Mouse (Mus musculus): ENCODE results near the gene Grcc10. TPM values are rescaled to one million over a fixed set of nuclear protein-coding genes. Genes with fewer than 3 reads are reported as not detected.

Gene Grcc10
- total RNA-seq, 2 experiments from 2014 or later, result 341 to 388 TPM

DNA sequence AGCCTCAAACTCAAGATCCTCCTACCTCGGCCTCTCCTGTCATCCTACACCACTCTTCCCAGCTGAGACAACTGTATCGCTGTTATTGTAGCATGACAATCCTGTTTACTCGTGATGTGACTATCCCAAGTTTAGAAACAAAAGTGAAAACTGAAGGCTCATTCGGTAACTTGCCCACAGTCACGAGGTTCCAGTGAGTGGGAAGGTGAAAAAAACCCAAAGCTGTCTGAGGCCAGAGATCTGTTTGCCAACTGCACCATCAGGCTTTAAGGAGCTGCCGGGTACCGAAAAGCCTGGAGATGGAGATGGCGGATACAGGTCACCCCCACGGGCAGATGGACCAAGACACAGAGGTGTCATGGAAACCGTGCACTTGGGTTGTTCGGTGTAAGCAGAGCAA, 4.1 kb downstream of the Grcc10 start:
- DNase-seq (ENCODE audit: low spot score in 2 of 2), result no peak

GRCm38 (mm10) chr6:124734417-124734816, 6.8 kb downstream of the Grcc10 start:
- no peak for DNase-seq (ENCODE audit: low spot score in 2 of 2)

- DNase-seq (ENCODE audit: low spot score in 2 of 2), result no peak
Measured at GRCm38 (mm10) chr6:124732476-124733370, 8.5 kb downstream of the Grcc10 start.

- no peak for DNase-seq (ENCODE audit: low spot score in 2 of 2)
Measured at GRCm38 (mm10) chr6:124731038-124731437, 10.1 kb downstream of the Grcc10 start.

DNA sequence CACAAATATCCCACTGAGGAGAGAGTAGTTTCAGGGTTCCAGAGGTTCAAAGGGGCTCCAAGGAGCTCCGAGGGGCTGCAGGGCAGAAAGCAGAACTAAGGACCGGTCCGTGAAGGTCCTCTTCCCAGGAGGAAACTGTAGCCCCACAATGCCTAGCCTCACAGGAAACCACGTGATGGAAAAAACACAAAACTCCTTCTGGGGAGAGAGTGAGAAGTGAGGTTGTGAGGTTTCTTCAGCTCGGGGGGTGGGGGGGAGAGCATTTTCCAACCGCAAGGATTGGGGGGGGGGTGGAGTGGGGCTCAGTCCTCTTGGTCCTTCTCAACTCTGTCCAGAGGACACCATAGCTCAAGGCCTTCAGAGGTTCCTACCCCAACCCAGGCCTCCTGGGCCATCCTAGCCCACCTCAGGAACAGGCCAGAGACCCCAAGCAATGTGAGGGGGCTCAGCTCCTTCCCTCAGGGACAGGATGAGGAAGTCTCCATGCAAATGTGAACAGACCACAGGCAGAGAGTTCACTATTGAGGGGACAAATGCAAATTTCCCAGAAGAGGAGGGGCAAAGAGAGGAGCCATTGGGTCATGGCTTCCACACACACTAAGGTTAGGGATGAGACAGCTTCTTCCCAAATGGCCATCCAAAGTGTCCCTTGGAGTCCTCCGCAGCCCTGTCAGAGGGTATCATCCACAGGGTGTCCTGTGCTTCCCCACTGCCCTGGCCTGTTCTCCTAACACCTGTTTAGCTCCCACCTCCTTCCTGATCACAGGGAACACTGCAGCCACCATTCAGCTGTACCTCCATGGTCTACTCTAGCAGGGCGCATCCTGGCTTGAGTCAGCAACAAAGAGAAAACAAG, 11.1 kb downstream of the Grcc10 start:
- no peak for DNase-seq (ENCODE audit: low spot score in 2 of 2)

DNA sequence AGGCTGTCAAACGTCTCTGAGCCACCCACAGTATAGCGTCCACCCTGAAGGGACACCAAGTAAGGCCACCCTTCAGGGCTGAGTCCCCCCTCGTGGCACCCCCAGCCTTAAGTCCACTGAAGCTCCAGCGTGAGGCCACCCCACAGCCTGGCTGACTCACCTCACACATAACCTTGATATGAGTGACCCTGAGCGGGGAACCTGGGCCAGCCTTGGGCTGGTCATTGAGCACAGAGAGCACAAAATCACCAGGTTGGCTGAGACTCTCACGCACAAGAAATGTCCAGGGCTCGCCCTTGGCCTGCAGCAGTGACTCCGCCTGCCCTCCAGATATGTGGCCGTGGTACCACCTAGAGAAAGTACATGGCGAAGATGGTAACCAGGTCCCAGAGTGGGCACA, 12.6 kb downstream of the Grcc10 start:
- peak in 1 of 2 experiments; percentile 52 for DNase-seq (ENCODE audit: low spot score in 2 of 2)

GRCm38 (mm10) chr6:124724472-124724871, 16.7 kb downstream of the Grcc10 start:
- no peak for DNase-seq (ENCODE audit: low spot score in 2 of 2)

- DNase-seq (ENCODE audit: low spot score in 2 of 2), result no peak
Measured at GRCm38 (mm10) chr6:124723541-124723940, 17.6 kb downstream of the Grcc10 start.

GRCm38 (mm10) chr6:124722876-124723473, 18.2 kb downstream of the Grcc10 start:
- DNase-seq (ENCODE audit: low spot score in 2 of 2), result no peak

DNA sequence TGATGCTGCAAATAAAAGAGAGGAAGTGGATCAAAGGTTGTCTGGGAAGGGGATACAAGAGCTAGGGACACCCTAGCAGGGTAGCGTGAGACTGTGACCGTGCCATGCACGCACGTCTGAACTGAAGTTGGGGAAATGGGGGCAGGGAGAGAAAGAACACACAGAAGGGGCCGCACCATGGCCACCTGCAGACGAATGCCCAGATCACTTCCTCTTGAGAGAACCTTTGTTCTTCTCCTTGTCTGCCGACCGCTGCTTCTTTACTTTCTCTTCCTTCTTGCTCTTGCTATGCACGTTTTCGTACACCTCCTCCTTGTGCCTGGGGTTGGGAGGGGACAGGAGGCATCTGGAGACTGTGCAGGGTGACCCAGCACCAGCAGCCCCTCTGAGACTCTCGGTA, 20.3 kb downstream of the Grcc10 start:
- no peak for DNase-seq (ENCODE audit: low spot score in 2 of 2)

- DNase-seq (ENCODE audit: low spot score in 2 of 2), result no peak
Measured at GRCm38 (mm10) chr6:124719354-124719978, 21.7 kb downstream of the Grcc10 start.

- DNase-seq (ENCODE audit: low spot score in 2 of 2), result no peak
Measured at GRCm38 (mm10) chr6:124718703-124719102, 22.5 kb downstream of the Grcc10 start.

DNA sequence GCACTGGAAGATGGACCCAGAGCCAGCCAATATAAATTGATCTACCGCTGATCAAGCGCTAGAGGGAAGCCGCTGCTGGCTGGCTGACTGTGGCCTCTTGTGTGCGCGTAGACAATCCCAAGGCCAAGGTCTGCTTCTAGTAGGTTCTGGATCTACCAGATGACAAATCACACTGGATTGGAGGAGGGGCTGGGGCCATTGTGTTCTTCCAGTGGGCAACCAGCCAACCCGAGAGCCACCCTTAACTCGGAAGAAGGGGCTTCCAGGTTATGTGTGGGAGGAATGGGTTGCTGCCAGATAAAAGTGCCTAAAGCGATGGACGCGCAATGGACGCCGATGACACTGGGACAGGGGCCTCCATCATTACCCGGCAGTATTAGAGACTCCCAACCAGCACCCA, 23.2 kb downstream of the Grcc10 start:
- DNase-seq (ENCODE audit: low spot score in 2 of 2), result no peak

- DNase-seq (ENCODE audit: low spot score in 2 of 2), result peak in 1 of 2 experiments; percentile 57
Measured at GRCm38 (mm10) chr6:124716864-124717490, 24.2 kb downstream of the Grcc10 start.

- no peak for DNase-seq (ENCODE audit: low spot score in 2 of 2)
Measured at GRCm38 (mm10) chr6:124712918-124713317, 28.3 kb downstream of the Grcc10 start.

DNA sequence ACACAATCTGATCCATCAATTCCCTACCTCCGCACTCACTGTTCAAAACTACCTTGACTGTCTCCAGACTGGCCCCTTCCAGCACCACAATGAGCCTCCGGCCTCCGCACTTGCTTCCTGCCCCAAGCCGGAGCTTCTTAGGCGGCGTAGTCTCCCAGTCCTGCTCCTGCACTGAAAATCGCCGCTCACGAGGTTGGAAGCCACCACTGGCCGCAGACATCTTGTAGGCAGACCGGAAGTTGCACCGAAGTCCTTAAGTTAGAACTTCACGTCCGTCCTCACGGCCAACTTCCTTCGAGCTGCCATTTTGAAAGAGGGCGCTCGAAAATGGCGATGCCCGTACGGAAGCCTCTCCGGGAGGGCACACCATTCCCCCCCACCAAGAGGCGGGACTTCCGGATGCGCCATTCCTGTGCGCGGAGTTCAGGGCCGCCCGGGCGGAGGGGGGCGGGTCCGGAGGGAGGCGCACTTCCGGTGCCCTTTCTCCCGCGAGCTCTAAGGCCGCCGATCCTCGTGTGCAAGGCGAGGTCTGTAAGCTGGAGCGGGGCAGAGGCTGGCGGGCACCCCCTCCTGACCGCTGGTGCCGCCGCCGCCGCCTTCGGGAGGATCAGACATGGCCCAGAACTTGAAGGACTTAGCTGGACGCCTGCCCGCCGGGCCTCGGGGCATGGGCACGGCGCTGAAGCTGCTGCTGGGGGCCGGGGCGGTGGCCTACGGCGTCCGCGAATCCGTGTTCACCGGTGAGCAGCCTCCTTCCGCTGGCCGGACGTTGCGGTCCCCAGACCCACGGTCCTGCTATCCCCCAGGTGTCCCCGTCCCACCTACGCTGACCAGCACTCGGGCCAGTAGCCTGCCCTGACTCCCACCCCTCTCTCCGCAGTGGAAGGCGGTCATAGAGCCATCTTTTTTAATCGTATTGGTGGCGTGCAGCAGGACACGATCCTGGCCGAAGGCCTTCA, 29.1 kb downstream of the Grcc10 start, which contains the start of the genes Emg1 and Phb2:
TSS of gene Emg1 (minus strand) at position 355 of the 959 bp plus-strand sequence.
TSS of gene Phb2 (plus strand) at position 513 of the 959 bp plus-strand sequence.
- DNase-seq (ENCODE audit: low spot score in 2 of 2), result peak; percentile 98 to 99

GRCm38 (mm10) chr6:124708289-124708889, 32.8 kb downstream of the Grcc10 start:
- DNase-seq (ENCODE audit: low spot score in 2 of 2), result no peak

DNA sequence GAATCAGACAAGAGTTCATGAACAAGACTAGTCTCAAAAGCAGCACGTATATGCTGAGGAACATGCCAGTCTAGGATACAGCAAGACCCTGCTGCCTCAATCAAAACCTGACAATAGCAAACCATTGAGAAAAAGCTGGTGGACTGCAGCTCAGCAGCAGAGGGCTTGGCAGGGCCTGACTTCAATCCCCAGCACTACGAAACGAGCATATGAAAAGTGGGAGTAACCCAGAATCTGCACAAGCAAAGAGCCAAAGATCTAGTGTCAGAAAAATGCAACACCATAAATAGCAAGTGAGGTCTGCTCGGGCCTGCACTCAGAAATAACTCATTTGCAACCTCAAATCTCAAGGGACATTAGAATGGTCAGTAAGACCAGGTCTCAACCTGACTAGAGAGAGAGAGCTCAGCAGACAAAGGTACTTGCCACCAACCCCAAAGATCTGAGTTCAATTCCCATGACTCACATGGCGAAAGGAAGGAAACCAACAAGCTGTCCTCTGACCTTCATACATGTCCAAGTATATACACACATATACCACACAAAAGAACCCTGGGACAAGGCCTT, 35.0 kb downstream of the Grcc10 start:
- DNase-seq (ENCODE audit: low spot score in 2 of 2), result no peak
